Mouse (Mus musculus) adrenal gland, adult 2 months (tissue): ENCODE results near the gene Myadml2. TPM values are rescaled to one million over a fixed set of nuclear protein-coding genes. Genes with fewer than 3 reads are reported as not detected.
"Not testable (repeated sequence)": the region's sequence is repeated elsewhere in the genome, so short reads cannot be mapped to it uniquely, and the experiment has no call there.

ENCODE experiments used
- DNase-seq: peaks from one replicate; pipeline ENCODE4 v3.0.0; 2021
- long read RNA-seq: library from polyadenylated mRNA; stranded (forward); transcript quantifications from one replicate; pipeline ENCODE4 v2.0.0, GENCODE M21; 2021
- polyA plus RNA-seq: library from polyadenylated mRNA; depleted of rRNA; stranded (reverse); fragments of >200 nt; gene quantifications from 2 replicates; pipeline ENCODE4 v1.2.3, GENCODE M21; 2012; rRNA removed
- total RNA-seq, 2 experiments: library from RNA; stranded (reverse); gene quantifications; 2 replicates each; pipeline ENCODE4 v1.2.3; 2021

The Myadml2 gene
- total RNA-seq (1 to 10 TPM in 1 of 2 experiments, not detected in 1; 1.0 TPM), polyA plus RNA-seq (0.11 and 0.59 TPM in 2 replicates)
- long read RNA-seq: 0 reads

GRCm38 (mm10) chr11:120648001-120648476 lies at the start of gene Myadml2:
Gene Myadml2, minus strand, starts transcription at chr11:120648158.
- DNase-seq: no peak

GRCm38 (mm10) chr11:120697741-120698140 lies 49.8 kb upstream of the Myadml2 start:
- DNase-seq: peak; percentile 91

GRCm38 (mm10) chr11:120696568-120696967 lies 48.6 kb upstream of the Myadml2 start:
- DNase-seq: no peak

DNA sequence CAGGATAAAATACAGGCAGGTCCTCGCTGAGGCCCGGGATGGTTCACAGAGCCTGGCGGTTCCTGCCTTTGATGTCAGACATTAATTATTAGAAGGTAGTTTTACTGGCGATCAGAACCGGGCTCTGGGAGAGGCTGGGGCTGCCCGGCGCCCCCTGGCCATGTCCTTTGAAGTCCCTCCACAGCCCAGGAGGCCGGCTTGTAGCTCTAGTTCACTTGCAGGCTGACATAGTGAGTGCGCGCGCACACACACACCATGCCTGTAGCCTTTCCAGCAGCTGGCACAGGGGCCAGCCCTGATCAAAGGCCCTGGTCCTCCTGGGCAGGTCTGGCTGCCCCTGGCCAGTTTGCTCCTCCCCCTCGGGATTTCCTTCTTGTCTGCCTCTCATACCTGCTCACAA lies 47.7 kb upstream of the Myadml2 start:
- DNase-seq: peak; percentile 66

- DNase-seq: peak; percentile 59
Measured at GRCm38 (mm10) chr11:120695184-120695583, 47.2 kb upstream of the Myadml2 start.

DNA sequence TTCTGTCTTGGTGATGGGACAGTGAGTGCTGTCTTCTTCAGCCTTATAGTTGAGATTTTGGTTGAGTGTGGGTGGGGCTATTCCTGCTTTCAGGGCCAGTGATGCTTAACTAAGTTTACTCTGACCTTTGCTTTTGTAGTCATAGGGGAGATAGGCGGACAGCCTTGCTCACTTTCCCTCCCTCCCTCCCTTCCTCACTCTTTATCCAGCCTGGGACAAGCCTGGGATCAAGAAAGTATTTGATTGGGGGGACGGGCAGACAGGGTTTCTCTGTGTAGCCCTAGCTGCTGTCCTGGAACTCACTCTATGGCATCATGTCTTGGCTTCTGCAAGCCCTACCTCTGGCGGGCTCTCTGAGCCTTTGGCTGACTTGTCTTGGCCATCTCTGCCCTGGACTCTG lies 45.5 kb upstream of the Myadml2 start:
- DNase-seq: peak; percentile 44

GRCm38 (mm10) chr11:120692471-120693011 lies 44.6 kb upstream of the Myadml2 start:
- peak; percentile 81 for DNase-seq

GRCm38 (mm10) chr11:120689365-120689764 lies 41.4 kb upstream of the Myadml2 start:
- no peak for DNase-seq

GRCm38 (mm10) chr11:120686650-120687272 lies 38.8 kb upstream of the Myadml2 start:
- DNase-seq: no peak

- no peak for DNase-seq
Measured at GRCm38 (mm10) chr11:120684660-120685059, 36.7 kb upstream of the Myadml2 start.

DNA sequence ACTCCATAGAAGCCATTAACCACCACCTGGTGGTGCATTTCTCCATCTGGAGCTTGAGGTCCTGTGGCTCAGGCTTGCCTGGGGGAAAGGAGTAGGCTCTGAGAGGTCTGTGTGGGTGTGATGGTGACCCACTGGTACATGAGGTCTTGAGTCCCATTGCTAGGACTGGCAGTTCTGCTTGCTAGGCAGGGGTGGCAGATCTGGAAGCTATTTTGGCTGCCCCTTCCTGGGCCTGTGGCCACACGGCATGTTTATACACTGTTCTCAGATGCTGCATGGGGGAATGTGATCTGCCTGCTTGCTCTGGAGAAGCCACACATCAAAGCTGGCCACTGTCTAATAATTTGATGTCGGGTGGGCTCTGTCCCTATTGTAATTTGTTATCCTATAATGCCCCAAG lies 36.1 kb upstream of the Myadml2 start:
- DNase-seq: no peak

DNA sequence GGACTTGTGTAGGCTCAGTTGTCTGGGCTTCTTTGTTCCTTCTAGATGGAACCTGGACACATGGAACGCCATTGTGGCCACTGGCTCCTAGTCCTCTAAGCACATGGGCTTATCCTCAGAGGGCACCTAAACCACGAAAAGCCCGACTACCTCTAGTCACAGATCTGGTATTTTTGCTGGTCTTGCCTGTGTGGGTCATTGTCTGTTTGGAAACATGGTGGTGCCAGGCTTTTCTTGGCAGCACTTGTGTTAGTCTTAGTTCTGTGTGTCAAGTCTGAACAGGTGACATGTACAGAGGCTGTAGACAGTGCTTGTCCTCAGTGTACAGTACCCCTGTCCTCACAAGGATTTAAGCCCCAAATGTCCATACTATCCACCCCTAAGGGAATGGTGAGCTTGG lies 35.6 kb upstream of the Myadml2 start:
- no peak for DNase-seq

- no peak for DNase-seq
Measured at GRCm38 (mm10) chr11:120682683-120683082, 34.7 kb upstream of the Myadml2 start.

DNA sequence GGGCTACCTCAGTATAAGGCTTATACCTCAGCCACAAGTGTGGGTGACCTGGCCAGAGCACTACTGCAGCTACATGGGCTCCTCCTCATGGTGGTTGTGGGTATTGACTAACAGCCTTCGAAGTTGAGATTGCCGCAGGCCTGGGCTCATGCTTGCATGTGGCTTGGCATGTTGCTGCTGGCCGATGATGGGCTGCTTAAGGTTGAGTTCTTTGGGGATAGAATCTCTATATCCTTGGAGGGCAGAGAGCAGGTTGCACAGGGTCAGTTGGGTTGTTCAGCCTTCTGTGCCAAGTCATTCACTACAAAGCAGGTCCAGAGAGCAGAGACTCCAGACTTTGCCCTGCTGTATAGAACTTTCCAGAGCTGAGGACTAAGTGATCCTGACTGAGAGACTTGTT lies 32.0 kb upstream of the Myadml2 start:
- DNase-seq: peak; percentile 29

GRCm38 (mm10) chr11:120676951-120677350 lies 29.0 kb upstream of the Myadml2 start:
- peak; percentile 66 for DNase-seq

DNA sequence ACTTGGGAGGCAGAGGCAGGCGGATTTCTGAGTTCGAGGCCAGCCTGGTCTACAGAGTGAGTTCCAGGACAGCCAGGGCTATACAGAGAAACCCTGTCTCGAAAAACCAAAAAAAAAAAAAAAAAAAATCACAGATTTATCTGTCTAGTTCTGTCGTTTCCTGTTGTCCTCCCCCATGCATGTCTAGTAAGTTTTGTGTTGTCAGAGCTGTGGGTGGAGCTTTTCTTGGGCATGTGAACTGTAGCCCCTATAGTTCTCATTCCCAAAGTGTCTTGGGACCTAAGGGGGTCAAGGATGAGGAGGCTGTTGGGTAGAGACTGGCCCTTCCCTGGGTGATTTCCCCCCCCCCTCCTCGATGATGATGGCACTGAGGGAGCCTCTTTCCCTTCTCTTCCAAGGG lies 27.9 kb upstream of the Myadml2 start:
- DNase-seq: not testable (repeated sequence)

- DNase-seq: no peak
Measured at GRCm38 (mm10) chr11:120673594-120674122, 25.7 kb upstream of the Myadml2 start.

DNA sequence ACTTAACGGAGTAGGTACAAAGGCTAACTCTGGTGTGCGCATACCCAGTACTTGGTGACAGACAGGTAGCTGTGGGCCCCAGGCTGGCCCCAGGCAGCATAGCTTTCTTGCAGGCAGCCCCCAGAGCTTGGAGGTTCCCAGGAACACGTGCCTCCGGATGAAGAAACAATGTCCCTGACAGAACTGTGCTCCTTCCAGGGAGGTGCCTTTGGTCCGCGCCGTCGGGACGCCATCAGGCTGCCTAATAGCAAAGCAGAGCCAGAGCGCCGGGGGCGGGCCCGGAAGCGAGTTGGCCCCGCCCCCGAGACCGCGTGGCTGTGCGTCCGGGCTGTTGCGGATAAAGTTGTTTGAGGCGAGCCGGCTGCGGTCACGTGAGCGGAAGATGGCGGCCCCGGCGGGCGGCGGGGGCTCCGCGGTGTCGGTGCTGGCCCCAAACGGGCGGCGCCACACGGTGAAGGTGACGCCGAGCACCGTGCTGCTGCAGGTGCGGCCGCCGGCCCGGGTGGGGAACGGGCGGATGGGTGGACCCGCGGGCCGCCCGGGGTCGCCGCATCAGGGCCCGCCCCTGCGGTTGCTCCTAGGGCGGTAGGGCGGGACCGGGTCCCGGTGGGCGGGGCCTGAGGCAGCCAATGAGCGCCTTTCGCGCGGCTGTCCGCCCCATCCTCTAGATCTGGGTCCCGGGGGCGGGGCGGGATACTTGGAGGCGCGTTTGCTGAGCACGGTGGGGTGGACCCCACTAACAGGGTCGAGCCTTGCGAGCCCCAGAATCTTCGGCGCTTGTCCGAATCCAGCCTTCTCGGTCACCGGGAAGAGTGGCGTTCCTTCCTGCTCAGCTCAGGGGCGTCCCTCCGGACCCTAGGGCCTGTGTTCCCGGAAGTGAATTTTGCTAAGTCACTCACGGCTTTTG lies 25.0 kb upstream of the Myadml2 start, which contains the start of gene Aspscr1:
Aspscr1 (plus strand) TSS at position 287 of the 907 bp plus-strand sequence.
- DNase-seq: peak; percentile 98

DNA sequence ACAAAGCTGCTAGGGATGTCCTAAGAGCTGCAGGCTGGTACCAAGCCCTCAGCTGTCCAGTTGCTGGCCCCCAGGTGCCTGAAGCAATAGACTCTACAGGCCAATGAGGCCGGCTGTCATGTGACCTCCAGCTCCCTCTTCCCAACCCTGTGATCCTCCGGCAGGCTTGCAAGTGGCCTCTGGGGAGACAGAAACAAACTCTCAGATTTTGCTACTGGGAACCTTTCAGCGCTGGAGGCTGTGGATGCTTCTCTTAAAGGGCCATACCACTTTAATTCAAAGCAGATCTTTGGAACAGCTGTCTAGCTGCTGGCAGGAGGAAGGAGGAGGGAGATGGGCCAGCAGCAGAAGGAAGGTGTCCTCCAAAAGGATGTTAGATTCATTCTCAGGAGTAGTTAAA lies 18.7 kb upstream of the Myadml2 start:
- no peak for DNase-seq

GRCm38 (mm10) chr11:120665406-120665805 lies 17.4 kb upstream of the Myadml2 start:
- no peak for DNase-seq

DNA sequence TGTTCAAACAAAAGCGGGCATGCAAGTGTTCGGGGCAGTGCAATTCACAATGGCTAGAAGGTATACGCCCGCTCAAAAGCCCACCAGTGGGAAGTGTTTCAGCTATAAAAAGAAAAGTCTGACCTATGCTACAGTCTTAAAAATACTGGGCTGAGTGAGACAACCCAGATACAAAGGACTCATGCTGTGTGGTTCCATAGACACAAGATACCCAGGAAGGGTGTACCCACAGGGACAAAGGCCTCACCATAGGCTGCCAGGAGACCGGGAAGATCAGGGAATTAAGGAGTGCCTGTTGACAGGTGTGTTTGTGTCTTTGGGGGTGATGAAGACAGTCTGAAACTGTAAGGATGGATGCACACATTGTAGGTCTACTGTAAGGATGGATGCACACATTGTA lies 15.8 kb upstream of the Myadml2 start:
- no peak for DNase-seq

DNA sequence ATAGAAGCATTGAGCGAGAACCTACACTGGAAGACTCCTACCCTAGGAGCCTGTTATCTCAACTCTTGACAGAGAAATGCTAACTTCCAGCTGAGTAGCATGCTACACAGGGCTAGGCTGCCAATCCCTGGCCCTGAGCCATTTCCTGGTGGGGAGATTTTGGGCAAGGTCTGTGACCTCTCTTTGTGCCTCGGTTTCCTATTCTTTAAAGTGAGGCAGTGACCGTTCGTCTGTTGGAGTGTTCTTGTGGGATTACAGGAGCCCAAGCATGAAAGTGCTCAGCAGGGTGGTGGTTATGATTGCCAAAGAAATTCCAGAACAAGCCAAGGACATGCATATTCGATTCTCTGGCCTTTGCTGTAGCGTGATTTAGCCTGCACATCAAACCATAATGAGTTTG lies 14.8 kb upstream of the Myadml2 start:
- peak; percentile 25 for DNase-seq
